Mouse (Mus musculus): ENCODE results near the gene Scimp.

Scimp gene

GRCm38 (mm10) chr11:70812365-70812764 is at the start of gene Scimp:
Gene Scimp (minus strand): TSS chr11:70812586.
- DNase-seq (ENCODE audit: low spot score): no peak

GRCm38 (mm10) chr11:70860371-70860770 is 48.0 kb upstream of the Scimp start:
- no peak for DNase-seq (ENCODE audit: low spot score)

- no peak for DNase-seq (ENCODE audit: low spot score)
Observed at GRCm38 (mm10) chr11:70846029-70846428, 33.6 kb upstream of the Scimp start.

GRCm38 (mm10) chr11:70845457-70845978 is 33.1 kb upstream of the Scimp start:
- no peak for DNase-seq (ENCODE audit: low spot score)

- peak; percentile 96 for DNase-seq (ENCODE audit: low spot score)
Observed at GRCm38 (mm10) chr11:70844559-70845456, 32.4 kb upstream of the Scimp start, which contains the start of gene Rabep1. Gene Rabep1 (plus strand): TSS chr11:70844778.

GRCm38 (mm10) chr11:70843701-70844551 is 31.5 kb upstream of the Scimp start:
- DNase-seq (ENCODE audit: low spot score): no peak

- no peak for DNase-seq (ENCODE audit: low spot score)
Observed at GRCm38 (mm10) chr11:70842983-70843382, 30.6 kb upstream of the Scimp start.

- no peak for DNase-seq (ENCODE audit: low spot score)
Observed at GRCm38 (mm10) chr11:70838610-70839009, 26.2 kb upstream of the Scimp start.

GRCm38 (mm10) chr11:70837031-70837430 is 24.6 kb upstream of the Scimp start:
- DNase-seq (ENCODE audit: low spot score): no peak

- DNase-seq (ENCODE audit: low spot score): no peak
Observed at GRCm38 (mm10) chr11:70835381-70835831, 23.0 kb upstream of the Scimp start.

GRCm38 (mm10) chr11:70833831-70834230 is 21.4 kb upstream of the Scimp start:
- no peak for DNase-seq (ENCODE audit: low spot score)

- no peak for DNase-seq (ENCODE audit: low spot score)
Observed at GRCm38 (mm10) chr11:70833408-70833807, 21.0 kb upstream of the Scimp start.

- no peak for DNase-seq (ENCODE audit: low spot score)
Observed at GRCm38 (mm10) chr11:70831201-70831600, 18.8 kb upstream of the Scimp start.

GRCm38 (mm10) chr11:70828975-70829615 is 16.7 kb upstream of the Scimp start:
- DNase-seq (ENCODE audit: low spot score): no peak

- DNase-seq (ENCODE audit: low spot score): no peak
Observed at GRCm38 (mm10) chr11:70826207-70826606, 13.8 kb upstream of the Scimp start.

GRCm38 (mm10) chr11:70821728-70822591 is 9.6 kb upstream of the Scimp start:
- peak; percentile 43 for DNase-seq (ENCODE audit: low spot score)

GRCm38 (mm10) chr11:70820120-70820519 is 7.7 kb upstream of the Scimp start:
- no peak for DNase-seq (ENCODE audit: low spot score)

- no peak for DNase-seq (ENCODE audit: low spot score)
Observed at GRCm38 (mm10) chr11:70816770-70817169, 4.4 kb upstream of the Scimp start.

GRCm38 (mm10) chr11:70815498-70816078 is 3.2 kb upstream of the Scimp start:
- peak; percentile 80 for DNase-seq (ENCODE audit: low spot score)

GRCm38 (mm10) chr11:70815071-70815470 is 2.7 kb upstream of the Scimp start:
- no peak for DNase-seq (ENCODE audit: low spot score)

Data from embryo, embryonic 10 days (tissue).